Mouse (Mus musculus) heart, adult 2 months (tissue): ENCODE data around the gene Olfr170.

Experiments
- CTCF ChIP-seq: fragments of 200-600 bp; IDR thresholded peaks from 2 replicates; pipeline ENCODE4 v1.8.1; 2022; ENCODE audit warnings: antibody characterized with exemption, mild to moderate bottlenecking, moderate library complexity
- EP300 ChIP-seq: fragments of 200-500 bp; IDR thresholded peaks from 2 replicates; pipeline ENCODE4 v1.6.1; 2011; ENCODE audit warnings: low read depth, low read length, control low read depth; ENCODE audit not compliant: insufficient read depth
- POLR2A ChIP-seq: fragments of 200-500 bp; IDR thresholded peaks from 2 replicates; pipeline ENCODE4 v1.6.1; 2011; ENCODE audit warnings: mild to moderate bottlenecking, low read depth, low read length, control low read depth; ENCODE audit not compliant: insufficient read depth

- TF ChIP-seq CTCF (no peak), POLR2A (no peak), EP300 (no peak)
Measured at GRCm38 (mm10) chr16:19629816-19630215, 18.1 kb upstream of the Olfr170 start, which contains the start of gene Olfr171.
